Mouse (Mus musculus) T-helper 1 cell (primary cell): ENCODE measurements around the gene Ntn1.

Experiments used
- in situ Hi-C: fragments of 300-600 bp; cut with MboI, MseI; formaldehyde crosslinking; loops from one replicate; pipeline ENCODE4 v1.15.1; 2025; ENCODE audit warnings: high pct_unique_total_duplicates

The Ntn1 gene

DNA sequence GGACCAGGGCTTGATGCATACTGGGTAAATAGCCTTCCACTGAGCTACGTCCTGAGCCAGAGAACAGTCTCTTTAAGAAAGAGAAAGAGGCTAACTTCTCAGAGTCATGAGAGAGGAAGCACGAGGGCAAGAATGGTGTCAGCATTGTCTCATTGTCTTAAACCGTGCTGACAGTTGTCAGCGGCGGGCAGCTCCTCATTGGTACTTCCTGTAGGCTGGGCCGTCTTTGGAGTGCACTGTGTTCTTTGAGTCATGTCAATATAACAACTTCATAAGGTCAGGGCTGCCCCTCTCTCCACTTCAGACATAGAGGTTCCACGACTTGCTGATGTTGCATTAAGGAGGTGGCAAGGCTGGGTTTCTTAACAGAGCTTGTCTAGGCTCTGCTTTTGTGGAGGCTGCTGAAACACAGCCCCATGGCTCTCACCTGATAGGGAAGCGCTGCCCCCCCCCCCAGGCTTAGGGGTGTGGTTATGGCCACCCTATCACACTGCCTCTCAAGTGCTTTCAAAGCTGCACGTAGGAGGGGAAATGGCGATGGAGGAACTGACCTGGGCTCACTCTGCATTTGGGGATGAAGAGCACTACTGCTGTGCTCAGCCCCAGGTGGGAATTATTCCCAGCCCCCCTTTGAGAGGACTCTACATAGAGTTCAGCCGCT is 6.8 kb upstream of the Ntn1 start:
- in situ Hi-C loops, result loop anchor here (25.0 kb wide), 1 partner anchor 155 kb away; the partner anchor contains the start of gene Mfsd6l

DNA sequence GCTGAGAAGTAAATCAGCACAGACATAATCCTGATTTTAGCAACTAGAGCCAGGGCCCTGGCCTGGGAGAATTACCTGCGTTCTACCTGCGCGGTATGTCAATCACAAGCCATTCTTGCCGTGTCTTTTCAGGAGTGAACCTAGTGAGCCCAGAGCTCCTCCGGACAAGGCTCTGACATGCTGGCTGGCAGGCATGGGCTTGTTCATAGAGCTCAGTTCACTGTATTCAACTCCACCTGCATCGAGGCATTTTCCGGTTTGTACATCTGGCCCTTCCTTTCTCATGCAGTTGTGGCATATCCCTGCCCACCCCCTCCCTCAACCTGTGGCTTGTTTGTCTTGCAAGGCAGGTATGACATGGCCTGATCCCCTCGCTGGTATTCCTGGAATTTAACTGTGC is 5.0 kb upstream of the Ntn1 start:
- in situ Hi-C loops, result loop anchor here (25.0 kb wide), 1 partner anchor 157 kb away; the partner anchor contains the start of gene Mfsd6l

GRCm38 (mm10) chr11:68404185-68404584 is 3.6 kb upstream of the Ntn1 start:
- in situ Hi-C loops, result loop anchor here (5.0 to 25.0 kb wide), 2 partner anchors 158 to 407 kb away; partner anchors contain the start of gene Mfsd6l

- in situ Hi-C loops, result loop anchor here (5.0 to 25.0 kb wide), 2 partner anchors 161 to 404 kb away; partner anchors contain the start of gene Mfsd6l
Measured at GRCm38 (mm10) chr11:68401428-68401827, 805 bp upstream of the Ntn1 start.

DNA sequence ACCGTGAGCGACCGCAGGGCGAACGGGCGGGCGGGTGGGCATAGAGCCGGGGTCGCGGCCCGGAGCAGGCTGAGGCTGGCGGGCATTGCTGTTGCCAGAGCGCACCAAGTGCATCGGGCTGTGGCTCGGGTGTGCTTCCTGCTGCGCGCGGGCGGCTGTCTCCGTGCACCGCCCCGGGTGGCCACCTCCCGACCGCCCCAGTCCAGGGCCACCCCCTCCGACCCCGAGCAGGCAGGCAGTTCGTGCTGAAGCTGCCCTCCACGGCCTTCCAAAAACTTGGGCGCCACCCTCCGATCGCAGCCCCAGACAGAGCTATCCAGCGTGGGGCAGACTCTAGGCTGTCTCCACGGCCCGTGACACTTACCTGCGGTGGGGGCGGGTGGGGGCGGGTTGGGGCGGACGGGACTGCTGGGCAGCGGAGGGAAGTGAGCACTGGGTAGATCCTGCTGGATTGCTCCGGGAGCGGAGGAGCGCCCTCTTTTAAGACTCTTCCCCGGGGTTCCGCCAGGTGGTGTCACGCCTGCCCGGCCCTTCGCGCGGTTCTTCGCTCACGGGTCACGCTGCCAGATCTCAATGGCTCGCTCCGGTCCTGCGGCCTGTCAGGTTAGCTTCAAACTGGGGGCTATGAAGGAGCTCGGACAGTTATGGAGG is 477 bp downstream of the Ntn1 start:
- in situ Hi-C loops, result loop anchor here (5.0 to 25.0 kb wide), 2 partner anchors 162 to 403 kb away; partner anchors contain the start of gene Mfsd6l

- in situ Hi-C loops, result loop anchor here (5.0 to 25.0 kb wide), 2 partner anchors 163 to 402 kb away; partner anchors contain the start of gene Mfsd6l
Measured at GRCm38 (mm10) chr11:68399548-68400020, 1.0 kb downstream of the Ntn1 start.

DNA sequence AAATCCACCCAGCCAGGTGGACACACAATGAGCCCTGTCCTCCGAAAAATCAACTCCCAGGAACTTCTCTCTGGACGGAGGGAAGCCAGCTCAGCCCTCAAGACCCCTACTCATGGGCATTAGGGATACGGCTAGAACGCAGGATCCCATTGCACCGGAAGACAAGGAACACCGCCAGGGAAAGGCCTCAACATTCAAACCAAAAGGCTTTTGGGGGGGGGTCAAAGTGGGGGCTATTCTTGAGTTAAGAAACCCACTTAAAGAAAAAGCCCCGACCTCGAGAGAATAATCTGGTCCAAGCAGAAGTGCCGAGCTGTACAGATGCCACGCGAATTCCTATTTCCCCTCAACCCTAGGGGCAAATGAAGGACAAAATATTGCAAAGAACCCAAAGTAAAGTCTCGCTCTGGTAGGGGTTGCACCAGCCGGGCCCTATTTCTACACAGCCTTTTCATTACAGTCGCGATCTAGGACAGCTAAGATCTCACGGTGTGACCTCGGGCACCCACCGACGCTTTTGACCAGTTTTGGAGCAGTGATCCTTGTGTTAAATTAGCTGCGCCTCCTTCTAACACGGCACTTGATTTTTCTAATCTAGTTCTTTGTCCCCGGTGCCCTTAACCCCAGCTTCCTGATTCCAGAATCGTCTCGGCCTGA is 1.6 kb downstream of the Ntn1 start:
- in situ Hi-C loops, result no loop called here

- in situ Hi-C loops, result no loop called here
Measured at GRCm38 (mm10) chr11:68395546-68395945, 5.1 kb downstream of the Ntn1 start.

- in situ Hi-C loops, result no loop called here
Measured at GRCm38 (mm10) chr11:68394749-68395148, 5.9 kb downstream of the Ntn1 start.

- in situ Hi-C loops, result no loop called here
Measured at GRCm38 (mm10) chr11:68393897-68394490, 6.6 kb downstream of the Ntn1 start.

GRCm38 (mm10) chr11:68390381-68391287 is 10.0 kb downstream of the Ntn1 start:
- in situ Hi-C loops, result no loop called here

GRCm38 (mm10) chr11:68389621-68390020 is 11.0 kb downstream of the Ntn1 start:
- in situ Hi-C loops, result no loop called here

- in situ Hi-C loops, result no loop called here
Measured at GRCm38 (mm10) chr11:68388655-68389015, 12.0 kb downstream of the Ntn1 start.

- in situ Hi-C loops, result no loop called here
Measured at GRCm38 (mm10) chr11:68387971-68388654, 12.5 kb downstream of the Ntn1 start.

DNA sequence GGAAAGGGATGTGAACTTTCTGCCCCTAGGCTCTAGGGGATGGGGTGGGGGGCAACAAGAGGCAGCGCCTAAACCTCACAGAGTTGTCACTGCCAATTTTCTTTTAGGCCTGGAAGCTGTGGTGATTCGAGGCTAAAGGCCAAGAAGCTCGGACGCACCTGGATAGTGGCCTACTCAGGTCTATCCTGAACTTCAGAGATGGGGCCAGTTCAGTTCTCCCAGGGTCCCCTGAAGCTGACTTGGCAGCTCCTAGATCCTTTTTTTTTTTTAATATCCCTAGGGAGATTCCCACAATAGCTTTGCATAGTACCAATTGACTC is 13.2 kb downstream of the Ntn1 start:
- in situ Hi-C loops, result no loop called here

GRCm38 (mm10) chr11:68386589-68387440 is 13.8 kb downstream of the Ntn1 start:
- in situ Hi-C loops, result no loop called here

DNA sequence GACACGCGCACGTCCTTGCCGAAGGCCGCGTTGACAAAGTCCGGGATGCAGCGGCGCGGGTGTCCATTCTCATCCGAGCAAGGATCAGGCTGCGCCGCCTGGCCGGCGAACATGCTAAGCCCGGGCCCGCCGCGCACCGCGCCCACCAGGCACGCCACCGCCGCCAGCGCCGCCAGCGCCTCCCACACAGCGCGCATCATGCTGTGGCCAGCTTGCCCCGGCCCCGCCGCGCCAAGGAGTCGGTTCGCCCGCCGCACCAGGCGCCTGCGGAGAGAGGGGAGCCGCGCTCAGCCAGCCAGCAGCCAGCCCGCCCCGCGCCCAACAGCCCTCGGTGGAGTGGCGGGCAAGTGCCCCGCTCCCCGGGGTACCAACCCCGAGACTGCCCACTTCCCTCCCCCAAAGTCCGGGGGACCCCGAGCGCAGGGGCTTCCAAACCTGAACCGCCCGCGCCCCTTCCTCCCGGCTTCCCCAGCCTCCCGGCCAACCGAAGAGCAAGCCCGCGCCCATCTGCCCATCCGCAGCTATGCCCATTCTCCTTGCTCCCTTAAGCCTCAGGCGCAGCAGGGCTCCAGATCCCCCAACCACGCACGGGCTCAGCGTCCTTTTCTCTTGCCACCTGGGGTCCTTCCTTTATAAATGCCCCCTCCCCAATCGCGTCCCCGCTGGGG is 14.6 kb downstream of the Ntn1 start:
- in situ Hi-C loops, result no loop called here

- in situ Hi-C loops, result no loop called here
Measured at GRCm38 (mm10) chr11:68385021-68385821, 15.4 kb downstream of the Ntn1 start.
